Mouse (Mus musculus): ENCODE data around the gene Wnt3. TPM values are rescaled to one million over a fixed set of nuclear protein-coding genes. Genes with fewer than 3 reads are reported as not detected.
A peak's percentile ranks its signal among the peaks of the same experiment; 100 is the strongest.
"Not testable (repeated sequence)": the region's sequence is repeated elsewhere in the genome, so short reads cannot be mapped to it uniquely, and the experiment has no call there.

Gene Wnt3
- polyA plus RNA-seq, 1 experiment from 2014 or later: 9.8 TPM

- 47% methylated on average over 11 of the region's 11 CpGs for WGBS
- DNase-seq (ENCODE audit: low spot score): no peak
- 0 out of 2 replicates have a peak, but pooled peaks cover 3% of the 10 kb centered on the region for H3K9me3 ChIP-seq (replicated peaks)
- H3K27me3 ChIP-seq (ENCODE audit: low read depth, poor library complexity, severe bottlenecking): peaks cover 33% of the 10 kb centered on the region
- peaks cover under 1% of the 10 kb centered on the region for H3K4me1 ChIP-seq
- H3K36me3 ChIP-seq: no peaks in the 10 kb centered on the region
- H3K27ac ChIP-seq (replicated peaks): no peak overlapping the region
- no peak overlapping the region for H3K4me3 ChIP-seq
Observed at GRCm38 (mm10) chr11:103758054-103758453, 15.9 kb upstream of the Wnt3 start.

- H3K4me3 ChIP-seq: no peak overlapping the region
- peaks cover 27% of the 10 kb centered on the region for H3K27me3 ChIP-seq (ENCODE audit: low read depth, poor library complexity, severe bottlenecking)
- peak; percentile 79 for DNase-seq (ENCODE audit: low spot score)
- WGBS: 12% methylated on average over 6 of the region's 6 CpGs
- no peaks in the 10 kb centered on the region for H3K36me3 ChIP-seq
- H3K9me3 ChIP-seq (replicated peaks): 0 out of 2 replicates have a peak, but pooled peaks cover 3% of the 10 kb centered on the region
- H3K27ac ChIP-seq (replicated peaks): no peak overlapping the region
- peaks cover 7% of the 10 kb centered on the region for H3K4me1 ChIP-seq
Observed at GRCm38 (mm10) chr11:103758706-103759105, 15.2 kb upstream of the Wnt3 start.

- Histone ChIP-seq H3K9me3 (replicated peaks) (0 out of 2 replicates have a peak, but pooled peaks cover 3% of the 10 kb centered on the region), H3K27ac (replicated peaks) (no peak overlapping the region), H3K4me1 (peaks cover 21% of the 10 kb centered on the region), H3K27me3 (ENCODE audit: low read depth, poor library complexity, severe bottlenecking) (peaks cover 30% of the 10 kb centered on the region), H3K36me3 (no peaks in the 10 kb centered on the region), H3K4me3 (no peak overlapping the region)
- 63% methylated on average over 7 of the region's 7 CpGs for WGBS
- no peak for DNase-seq (ENCODE audit: low spot score)
Observed at GRCm38 (mm10) chr11:103760101-103760500, 13.8 kb upstream of the Wnt3 start.

- 94% methylated on average over 5 of the region's 5 CpGs for WGBS
- peaks cover 31% of the 10 kb centered on the region for H3K27me3 ChIP-seq (ENCODE audit: low read depth, poor library complexity, severe bottlenecking)
- not testable (repeated sequence) for H3K36me3 ChIP-seq
Observed at GRCm38 (mm10) chr11:103760891-103761290, 13.1 kb upstream of the Wnt3 start.

GRCm38 (mm10) chr11:103763410-103764163 lies 10.4 kb upstream of the Wnt3 start:
- Histone ChIP-seq H3K36me3 (no peaks in the 10 kb centered on the region), H3K4me1 (peaks cover 54% of the 10 kb centered on the region), H3K4me3 (no peak overlapping the region), H3K27me3 (ENCODE audit: low read depth, poor library complexity, severe bottlenecking) (peaks cover 55% of the 10 kb centered on the region), H3K27ac (replicated peaks) (peak overlapping the region; percentile 82), H3K9me3 (replicated peaks) (0 out of 2 replicates have a peak, but pooled peaks cover 3% of the 10 kb centered on the region)
- DNase-seq (ENCODE audit: low spot score): peak; percentile 53
- 32% methylated on average over 10 of the region's 10 CpGs for WGBS

More at GRCm38 (mm10) chr11:103760891-103761290, 13.1 kb upstream of the Wnt3 start:
- H3K9me3 ChIP-seq (replicated peaks); H3K27ac ChIP-seq (replicated peaks); DNase-seq (ENCODE audit: low spot score); H3K4me3 ChIP-seq: not testable (repeated sequence)
- peaks cover 29% of the 10 kb centered on the region for H3K4me1 ChIP-seq

GRCm38 (mm10) chr11:103764601-103765000 lies 9.3 kb upstream of the Wnt3 start:
- DNase-seq (ENCODE audit: low spot score): no peak
- Histone ChIP-seq H3K4me3 (no peak overlapping the region), H3K27me3 (ENCODE audit: low read depth, poor library complexity, severe bottlenecking) (peaks cover 61% of the 10 kb centered on the region), H3K9me3 (replicated peaks) (0 out of 2 replicates have a peak, but pooled peaks cover 3% of the 10 kb centered on the region), H3K4me1 (peaks cover 55% of the 10 kb centered on the region), H3K27ac (replicated peaks) (peak overlapping the region; percentile 82), H3K36me3 (no peaks in the 10 kb centered on the region)
- WGBS: 54% methylated on average over 6 of the region's 6 CpGs

GRCm38 (mm10) chr11:103765556-103766011 lies 8.4 kb upstream of the Wnt3 start:
- 1% methylated on average over 6 of the region's 6 CpGs for WGBS
- Histone ChIP-seq H3K4me1 (peaks cover 63% of the 10 kb centered on the region), H3K9me3 (replicated peaks) (0 out of 2 replicates have a peak, but pooled peaks cover 3% of the 10 kb centered on the region), H3K27me3 (ENCODE audit: low read depth, poor library complexity, severe bottlenecking) (peaks cover 66% of the 10 kb centered on the region), H3K4me3 (peak overlapping the region; percentile 21; the same call in 1 of the 2 replicates), H3K27ac (replicated peaks) (peak overlapping the region; percentile 82), H3K36me3 (no peaks in the 10 kb centered on the region)
- peak; percentile 79 for DNase-seq (ENCODE audit: low spot score)

GRCm38 (mm10) chr11:103771160-103771817 lies 2.7 kb upstream of the Wnt3 start:
- H3K4me1 ChIP-seq: peaks cover 87% of the 10 kb centered on the region
- no peaks in the 10 kb centered on the region for H3K9me3 ChIP-seq (replicated peaks)
- DNase-seq (ENCODE audit: low spot score): peak; percentile 27
- peak overlapping the region; percentile 63 for H3K4me3 ChIP-seq
- peaks cover 100% of the 10 kb centered on the region for H3K27me3 ChIP-seq (ENCODE audit: low read depth, poor library complexity, severe bottlenecking)
- under 1% methylated on average over 19 of the region's 19 CpGs for WGBS
- peak overlapping the region; percentile 83 for H3K27ac ChIP-seq (replicated peaks)
- H3K36me3 ChIP-seq: no peaks in the 10 kb centered on the region

- H3K27ac ChIP-seq (replicated peaks): peak overlapping the region; percentile 83
- WGBS: 2% methylated on average over 23 of the region's 23 CpGs
- peaks cover 100% of the 10 kb centered on the region for H3K27me3 ChIP-seq (ENCODE audit: low read depth, poor library complexity, severe bottlenecking)
- H3K9me3 ChIP-seq (replicated peaks): no peaks in the 10 kb centered on the region
- H3K4me1 ChIP-seq: peaks cover 87% of the 10 kb centered on the region
- peak; percentile 56 for DNase-seq (ENCODE audit: low spot score)
- H3K4me3 ChIP-seq: peak overlapping the region; percentile 63
- no peaks in the 10 kb centered on the region for H3K36me3 ChIP-seq
Observed at GRCm38 (mm10) chr11:103772505-103773386, 1.2 kb upstream of the Wnt3 start.

GRCm38 (mm10) chr11:103774228-103774530 lies 229 bp downstream of the Wnt3 start:
- no peaks in the 10 kb centered on the region for H3K9me3 ChIP-seq (replicated peaks)
- H3K4me3 ChIP-seq: peak overlapping the region; percentile 63
- H3K27ac ChIP-seq (replicated peaks): peak overlapping the region; percentile 83
- H3K4me1 ChIP-seq: peaks cover 83% of the 10 kb centered on the region
- H3K36me3 ChIP-seq: peaks cover 2% of the 10 kb centered on the region; the same call in 1 of the 2 replicates
- H3K27me3 ChIP-seq (ENCODE audit: low read depth, poor library complexity, severe bottlenecking): peaks cover 97% of the 10 kb centered on the region
- WGBS: 0% methylated on average over 19 of the region's 19 CpGs
- no peak for DNase-seq (ENCODE audit: low spot score)

- Histone ChIP-seq H3K4me1 (peaks cover 36% of the 10 kb centered on the region), H3K27me3 (ENCODE audit: low read depth, poor library complexity, severe bottlenecking) (peaks cover 58% of the 10 kb centered on the region), H3K4me3 (no peak overlapping the region), H3K36me3 (peaks cover 31% of the 10 kb centered on the region), H3K27ac (replicated peaks) (no peak overlapping the region), H3K9me3 (replicated peaks) (no peaks in the 10 kb centered on the region)
- 77% methylated on average over 9 of the region's 9 CpGs for WGBS
- no peak for DNase-seq (ENCODE audit: low spot score)
Observed at GRCm38 (mm10) chr11:103780152-103780551, 6.2 kb downstream of the Wnt3 start.

GRCm38 (mm10) chr11:103789951-103790350 lies 16.0 kb downstream of the Wnt3 start:
- peaks cover 6% of the 10 kb centered on the region for H3K4me1 ChIP-seq
- peaks cover 11% of the 10 kb centered on the region for H3K36me3 ChIP-seq
- peaks cover 37% of the 10 kb centered on the region for H3K27me3 ChIP-seq (ENCODE audit: low read depth, poor library complexity, severe bottlenecking)
- DNase-seq (ENCODE audit: low spot score): no peak
- 93% methylated on average over 5 of the region's 5 CpGs for WGBS
- no peak overlapping the region for H3K4me3 ChIP-seq
- no peaks in the 10 kb centered on the region for H3K9me3 ChIP-seq (replicated peaks)
- H3K27ac ChIP-seq (replicated peaks): no peak overlapping the region

Measured in midbrain, embryonic 10.5 days (tissue).